Mouse (Mus musculus) kidney, embryonic 16.5 days (tissue): ENCODE results near the gene Irf1. TPM values are rescaled to one million over a fixed set of nuclear protein-coding genes. Genes with fewer than 3 reads are reported as not detected.

Source experiments
- ATAC-seq: fragments of 200-750 bp; cut with Nextera tagmentation; 2 replicates; pipeline ENCODE4 v1.8.0; 2017; ENCODE audit warnings: moderate TSS enrichment; ENCODE audit not compliant: low FRiP score, low TSS enrichment
- H3K27ac ChIP-seq: fragments of 300-500 bp; sonication (generic); 2 replicates; pipeline ENCODE4 v1.5.1; 2014; ENCODE audit warnings: low read length
- H3K27me3 ChIP-seq: fragments of 300-500 bp; sonication (generic); 2 replicates; pipeline ENCODE4 v1.6.1; 2014; ENCODE audit warnings: low read length, control low read depth, mixed read lengths; ENCODE audit not compliant: insufficient read depth
- H3K36me3 ChIP-seq: fragments of 300-500 bp; sonication (generic); 2 replicates; pipeline ENCODE4 v1.6.1; 2014; ENCODE audit warnings: low read length, control low read depth, mixed read lengths; ENCODE audit not compliant: insufficient read depth
- H3K4me1 ChIP-seq: fragments of 300-500 bp; sonication (generic); 2 replicates; pipeline ENCODE4 v1.6.1; 2014; ENCODE audit warnings: low read length, control low read depth, mixed read lengths; ENCODE audit not compliant: insufficient read depth
- H3K4me2 ChIP-seq: fragments of 300-500 bp; sonication (generic); replicated peaks from 2 replicates; pipeline ENCODE4 v1.6.1; 2014; ENCODE audit warnings: low read depth, low read length
- H3K4me3 ChIP-seq: fragments of 300-500 bp; sonication (generic); 2 replicates; pipeline ENCODE4 v1.5.1; 2014; ENCODE audit warnings: mild to moderate bottlenecking, low read length
- H3K9ac ChIP-seq: fragments of 300-500 bp; sonication (generic); replicated peaks from 2 replicates; pipeline ENCODE4 v1.6.1; 2014; ENCODE audit warnings: low read length
- H3K9me3 ChIP-seq: fragments of 300-500 bp; sonication (generic); 2 replicates; pipeline ENCODE4 v1.6.1; 2016; ENCODE audit warnings: low read length, control low read depth
- WGBS: fragments of 180-500 bp; shearing (Covaris S2); extraction: QIAGEN DNeasy Blood & Tissue Kit; methylation state at CpG from one replicate; pipeline ENCODE4 v1.1.7; 2014; 5-methylcytosine and 5-hydroxymethylcytosine counted together
- polyA plus RNA-seq: library from polyadenylated mRNA; unstranded; fragments of >200 nt; fragmentation: Nextera tagmentation; extraction: Ambion mirVana; gene quantifications from 2 replicates; pipeline ENCODE4 v1.2.1, GENCODE M21; 2015

Gene Irf1
- polyA plus RNA-seq, 1 experiment from 2014 or later: 16.9 TPM

DNA sequence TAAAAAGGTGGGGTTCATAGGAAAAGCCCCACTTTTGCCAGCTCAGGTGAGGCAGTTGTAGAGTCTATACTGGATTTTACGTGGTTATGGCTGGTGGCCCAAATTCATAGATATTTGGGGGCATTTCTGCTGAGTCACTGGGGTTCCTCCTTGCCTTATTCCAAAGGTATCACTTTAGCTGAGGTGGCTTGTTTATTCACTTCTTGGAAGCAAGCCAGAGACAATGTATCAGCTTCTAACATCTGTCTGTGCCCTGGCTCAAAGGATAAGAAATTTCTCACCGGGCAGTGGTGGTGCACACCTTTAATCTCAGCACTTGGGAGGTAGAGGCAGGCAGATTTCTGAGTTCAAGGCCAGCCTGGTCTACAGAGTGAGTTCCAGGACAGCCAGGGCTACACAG, 10.0 kb downstream of the Irf1 start:
- no peak overlapping the region for H3K27ac ChIP-seq
- ATAC-seq: no peak

DNA sequence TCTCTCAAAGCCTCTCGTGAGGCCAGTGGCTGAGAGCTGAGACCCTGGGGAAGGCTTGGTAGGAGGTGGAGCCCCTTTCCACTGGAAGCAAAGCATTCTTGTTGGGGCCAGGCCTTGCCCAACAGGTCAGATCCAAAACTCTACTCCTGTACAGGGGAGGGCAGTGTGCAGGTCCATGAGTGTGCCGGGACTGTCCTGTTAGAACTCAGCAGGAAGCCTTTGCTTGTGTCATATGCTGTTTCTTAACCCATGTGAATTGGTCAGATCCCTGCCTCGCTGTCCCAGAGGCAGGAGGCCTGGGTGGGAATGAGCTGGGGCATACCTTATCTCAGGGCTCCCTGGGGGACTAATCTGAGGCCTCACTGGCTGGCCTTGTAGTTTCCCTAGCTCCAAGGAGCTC, 10.4 kb downstream of the Irf1 start:
- Histone ChIP-seq H3K9me3 (no peaks in the 10 kb centered on the region), H3K4me2 (no peak overlapping the region), H3K4me1 (no peaks in the 10 kb centered on the region), H3K27me3 (no peaks in the 10 kb centered on the region), H3K9ac (no peak overlapping the region), H3K36me3 (peaks cover 9% of the 10 kb centered on the region), H3K27ac (no peak overlapping the region), H3K4me3 (no peak overlapping the region)
- WGBS: 54% methylated on average over 3 of the region's 3 CpGs
- ATAC-seq: no peak

More for the DNA sequence above, 10.0 kb downstream of the Irf1 start:
- peaks cover 9% of the 10 kb centered on the region for H3K36me3 ChIP-seq
- no peaks in the 10 kb centered on the region for H3K4me1 ChIP-seq
- no peak overlapping the region for H3K9ac ChIP-seq
- H3K4me3 ChIP-seq: no peak overlapping the region
- no peaks in the 10 kb centered on the region for H3K9me3 ChIP-seq
- 81% methylated on average over 2 of the region's 2 CpGs for WGBS
- H3K27me3 ChIP-seq: no peaks in the 10 kb centered on the region
- H3K4me2 ChIP-seq: no peak overlapping the region

DNA sequence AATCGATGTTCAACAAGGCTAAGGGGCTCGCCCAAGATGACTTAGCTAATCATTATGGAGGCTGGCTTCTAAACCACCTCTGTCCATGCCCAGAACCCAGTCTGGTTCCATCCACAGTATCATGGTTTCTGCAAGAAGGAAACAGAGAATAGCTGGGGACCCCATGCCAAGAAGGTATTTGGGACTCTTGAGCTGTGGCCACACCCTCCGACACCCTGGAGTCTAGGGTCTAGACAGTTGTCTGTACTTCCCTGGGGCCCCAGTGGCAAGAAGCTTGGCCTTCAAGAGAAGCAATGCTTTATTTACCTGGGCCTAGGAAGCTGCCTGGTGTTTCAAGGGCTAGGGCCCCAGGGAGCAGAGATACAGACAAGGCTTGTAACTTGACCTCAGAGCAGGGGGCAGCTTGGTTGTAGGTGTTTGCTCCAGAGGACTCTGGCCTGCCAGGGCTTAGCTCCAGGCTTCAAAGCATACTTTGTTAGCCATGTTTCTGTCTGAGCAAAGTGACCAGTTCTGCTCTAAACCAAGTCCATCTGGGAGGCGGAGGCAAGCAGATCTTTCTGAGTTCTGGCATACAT, 11.5 kb downstream of the Irf1 start:
- ATAC-seq: no peak
- 92% methylated on average over 4 of the region's 4 CpGs for WGBS
- H3K36me3 ChIP-seq: peaks cover 5% of the 10 kb centered on the region; the same call in 1 of the 2 replicates
- H3K9me3 ChIP-seq: no peaks in the 10 kb centered on the region
- no peak overlapping the region for H3K9ac ChIP-seq
- H3K4me3 ChIP-seq: no peak overlapping the region
- no peak overlapping the region for H3K27ac ChIP-seq
- no peaks in the 10 kb centered on the region for H3K27me3 ChIP-seq
- no peak overlapping the region for H3K4me2 ChIP-seq
- no peaks in the 10 kb centered on the region for H3K4me1 ChIP-seq

DNA sequence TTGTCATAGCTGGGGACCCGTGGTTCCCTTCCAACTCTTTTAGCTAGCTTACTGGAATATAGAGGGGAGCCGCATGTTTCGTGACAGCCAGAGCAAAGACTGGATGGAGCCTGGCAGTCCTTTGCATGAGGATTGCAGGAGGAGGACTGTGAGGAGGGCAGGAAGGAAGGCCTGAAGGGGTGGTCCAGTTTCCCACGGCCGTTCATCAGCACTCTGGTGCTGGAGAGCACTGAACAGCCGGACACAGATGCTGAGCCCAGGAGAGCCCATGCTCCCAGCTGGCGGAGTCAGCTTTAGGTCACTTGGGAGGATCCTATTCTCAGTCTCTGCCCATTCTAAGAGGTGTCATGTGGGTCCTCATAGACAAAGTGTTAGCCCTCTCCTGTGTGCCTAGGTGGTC, 12.2 kb downstream of the Irf1 start:
- Histone ChIP-seq H3K4me3 (no peak overlapping the region), H3K27me3 (no peaks in the 10 kb centered on the region), H3K9me3 (no peaks in the 10 kb centered on the region), H3K9ac (no peak overlapping the region), H3K4me2 (no peak overlapping the region), H3K27ac (no peak overlapping the region), H3K4me1 (no peaks in the 10 kb centered on the region), H3K36me3 (no peaks in the 10 kb centered on the region)
- ATAC-seq: no peak
- 68% methylated on average over 7 of the region's 7 CpGs for WGBS

DNA sequence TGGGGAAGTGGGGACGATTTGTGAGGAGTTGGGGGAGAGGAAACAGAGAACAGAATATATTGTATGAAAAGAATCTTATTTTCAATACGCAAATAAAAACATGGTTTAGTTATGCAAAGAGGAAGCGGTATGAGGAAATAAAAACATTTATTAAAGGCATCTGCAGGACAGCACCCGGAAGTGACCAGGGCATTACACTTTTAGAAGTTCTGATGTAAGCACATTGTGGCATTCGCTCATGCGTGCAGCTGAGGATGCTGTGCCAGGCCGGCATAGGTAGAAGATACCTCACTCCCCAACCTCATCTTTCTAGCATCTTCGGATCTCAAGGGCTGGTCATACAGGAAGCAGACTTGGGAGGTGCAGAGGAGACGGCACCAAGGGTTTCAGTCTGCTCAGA, 13.5 kb downstream of the Irf1 start:
- Histone ChIP-seq H3K27me3 (no peaks in the 10 kb centered on the region), H3K36me3 (no peaks in the 10 kb centered on the region), H3K27ac (no peak overlapping the region), H3K4me2 (no peak overlapping the region), H3K9me3 (no peaks in the 10 kb centered on the region), H3K4me1 (no peaks in the 10 kb centered on the region), H3K4me3 (no peak overlapping the region), H3K9ac (no peak overlapping the region)
- WGBS: 75% methylated on average over 9 of the region's 9 CpGs
- no peak for ATAC-seq

DNA sequence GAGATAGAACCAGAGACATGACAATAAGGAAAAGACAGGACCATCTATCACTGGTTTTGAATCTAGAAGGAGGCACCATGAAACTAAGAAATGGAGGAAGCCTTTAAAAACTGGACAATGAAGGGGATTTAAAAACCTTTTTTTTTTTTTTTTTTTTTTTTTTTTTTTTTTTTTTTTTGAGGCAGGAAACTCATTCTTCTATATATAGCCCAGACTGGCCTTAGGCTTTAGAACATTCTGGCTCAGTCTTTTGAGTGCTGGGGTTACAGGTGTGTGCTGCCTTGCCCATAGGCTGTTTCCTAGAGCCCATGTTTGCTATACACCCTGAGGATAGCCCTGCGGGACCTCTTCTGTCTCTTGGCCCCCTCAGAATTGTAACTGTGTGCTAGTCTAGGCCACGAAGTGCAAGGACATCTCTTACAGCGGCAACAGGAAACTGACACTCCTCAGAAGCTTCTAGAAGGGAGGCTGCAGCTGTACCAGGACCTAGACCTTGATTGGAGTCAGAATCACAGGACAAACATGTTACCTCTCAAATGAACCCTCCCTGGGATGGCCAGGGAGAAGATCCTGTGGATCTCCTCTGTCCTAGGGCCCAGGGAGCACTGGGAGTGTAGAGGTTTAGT, 15.6 kb downstream of the Irf1 start:
- H3K4me2 ChIP-seq: no peak overlapping the region
- no peak overlapping the region for H3K27ac ChIP-seq
- 79% methylated on average over 3 of the region's 3 CpGs for WGBS
- H3K9me3 ChIP-seq: no peaks in the 10 kb centered on the region
- no peak overlapping the region for H3K9ac ChIP-seq
- no peak for ATAC-seq
- H3K4me3 ChIP-seq: no peak overlapping the region
- H3K27me3 ChIP-seq: no peaks in the 10 kb centered on the region
- no peaks in the 10 kb centered on the region for H3K36me3 ChIP-seq
- no peaks in the 10 kb centered on the region for H3K4me1 ChIP-seq

DNA sequence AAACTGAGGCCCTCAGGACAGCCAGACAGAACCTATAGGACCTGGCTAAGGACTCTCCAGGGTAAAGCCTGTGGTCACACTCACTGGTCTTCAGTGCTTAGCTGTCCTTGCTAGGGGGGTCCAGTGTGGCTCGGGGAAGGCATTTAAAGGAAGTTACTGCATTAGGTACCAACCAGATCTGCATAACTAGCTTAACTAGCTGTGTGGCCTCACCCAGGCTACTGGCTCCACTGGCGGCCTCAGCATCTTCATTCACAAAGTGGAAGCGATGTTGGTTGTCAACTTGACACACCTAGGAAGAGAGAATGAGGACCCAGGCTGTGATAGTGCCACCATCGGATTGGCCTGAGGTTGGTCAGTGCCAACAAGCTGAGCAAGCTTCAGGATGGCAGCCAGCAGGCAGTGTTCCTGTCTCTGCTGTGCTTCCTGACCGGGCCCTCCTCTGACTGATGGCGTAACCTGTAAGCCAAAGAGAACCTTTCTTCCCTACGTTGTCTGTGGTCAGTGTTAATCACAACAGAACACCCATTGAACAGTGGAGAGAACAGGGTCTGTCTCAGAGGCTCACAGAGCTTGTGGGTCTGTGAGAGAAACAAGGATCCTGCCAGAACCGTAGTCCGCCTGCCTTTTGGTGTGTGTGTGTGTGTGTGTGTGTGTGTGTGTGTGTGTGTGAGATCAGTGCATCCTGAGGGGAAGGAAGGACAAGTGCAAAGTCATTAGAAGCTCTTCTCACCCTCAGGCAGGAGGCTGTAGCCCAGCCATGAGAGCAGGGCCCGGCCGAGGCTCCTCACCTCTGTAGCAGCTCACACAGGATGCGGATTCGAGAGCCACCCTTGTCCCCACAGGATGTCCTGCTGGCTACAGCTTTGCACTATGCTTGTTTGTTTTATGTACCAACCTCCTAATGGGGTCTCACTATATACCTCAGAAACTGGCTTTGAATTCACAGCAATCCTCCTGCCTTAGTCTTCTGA, 16.5 kb downstream of the Irf1 start:
- Histone ChIP-seq H3K36me3 (no peaks in the 10 kb centered on the region), H3K9ac (no peak overlapping the region), H3K27ac (no peak overlapping the region), H3K4me3 (no peak overlapping the region), H3K27me3 (no peaks in the 10 kb centered on the region), H3K4me1 (no peaks in the 10 kb centered on the region), H3K4me2 (no peak overlapping the region), H3K9me3 (no peaks in the 10 kb centered on the region)
- no peak for ATAC-seq
- WGBS: 79% methylated on average over 13 of the region's 13 CpGs

DNA sequence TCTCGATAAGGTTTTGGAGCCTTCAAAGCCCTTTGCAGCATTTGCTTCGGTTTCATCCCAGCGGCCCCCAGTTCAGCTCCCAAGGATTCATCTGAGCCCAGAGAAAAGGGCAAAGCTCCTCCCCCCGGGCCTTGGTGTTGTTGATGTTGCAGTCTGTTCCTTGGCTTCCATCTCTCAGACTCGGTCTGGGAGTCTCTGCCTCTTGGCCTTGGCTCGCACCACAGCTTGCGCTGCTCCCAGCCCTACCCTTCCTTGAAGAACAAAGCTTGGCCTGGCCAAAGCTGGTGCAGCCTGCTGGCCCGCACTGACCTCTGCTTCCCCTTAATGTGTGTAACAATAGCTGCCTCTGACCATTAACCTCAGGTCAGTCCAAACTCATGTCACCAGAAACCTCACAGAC, 18.4 kb downstream of the Irf1 start:
- H3K4me2 ChIP-seq: no peak overlapping the region
- H3K9me3 ChIP-seq: no peaks in the 10 kb centered on the region
- no peak for ATAC-seq
- no peak overlapping the region for H3K27ac ChIP-seq
- H3K4me3 ChIP-seq: no peak overlapping the region
- no peaks in the 10 kb centered on the region for H3K27me3 ChIP-seq
- no peak overlapping the region for H3K9ac ChIP-seq
- 64% methylated on average over 8 of the region's 8 CpGs for WGBS
- H3K4me1 ChIP-seq: no peaks in the 10 kb centered on the region
- H3K36me3 ChIP-seq: no peaks in the 10 kb centered on the region

DNA sequence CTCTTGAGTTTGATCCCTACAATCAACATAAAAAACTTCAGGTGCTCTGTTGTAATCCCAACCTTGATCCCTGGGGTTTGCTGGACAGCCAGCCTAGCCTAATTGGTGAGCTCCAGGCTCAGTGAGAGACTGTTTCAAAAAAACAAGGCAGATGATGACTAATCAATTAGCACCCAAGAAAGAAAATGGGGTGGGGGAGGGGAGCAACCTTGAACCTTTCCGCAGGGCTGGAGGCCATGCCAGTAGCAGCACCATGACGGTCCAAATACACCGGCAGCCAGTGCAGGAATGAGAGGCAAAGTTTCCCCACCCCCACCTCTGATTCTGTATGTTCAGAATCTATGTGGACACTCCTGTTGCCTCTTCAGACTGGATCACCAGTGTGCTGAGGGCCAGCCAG, 19.5 kb downstream of the Irf1 start:
- Histone ChIP-seq H3K4me2 (no peak overlapping the region), H3K36me3 (no peaks in the 10 kb centered on the region), H3K4me3 (no peak overlapping the region), H3K4me1 (peaks cover 7% of the 10 kb centered on the region), H3K27ac (no peak overlapping the region), H3K9me3 (no peaks in the 10 kb centered on the region), H3K27me3 (no peaks in the 10 kb centered on the region), H3K9ac (no peak overlapping the region)
- WGBS: 63% methylated on average over 3 of the region's 3 CpGs
- no peak for ATAC-seq

DNA sequence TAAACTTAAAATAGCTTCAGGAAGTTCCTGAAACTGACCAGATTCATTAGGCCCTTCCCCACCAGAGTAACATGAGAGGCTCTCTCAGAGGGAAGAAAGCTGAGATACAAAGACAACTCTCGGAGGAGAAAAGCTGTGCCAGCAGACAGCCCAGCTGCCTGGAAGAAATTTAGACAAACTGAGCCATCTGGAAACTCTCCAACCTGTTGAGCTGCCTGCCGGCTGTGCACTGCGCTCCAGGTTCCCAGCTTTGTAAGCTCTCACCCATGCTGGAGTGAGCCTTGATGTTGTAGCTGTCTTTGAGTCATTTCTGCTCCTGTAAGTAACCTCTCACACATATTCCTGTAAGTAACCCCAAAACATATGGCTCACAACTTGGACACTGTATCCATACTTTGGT, 23.2 kb downstream of the Irf1 start:
- Histone ChIP-seq H3K4me1 (peaks cover 38% of the 10 kb centered on the region), H3K27ac (no peak overlapping the region), H3K9ac (no peak overlapping the region), H3K9me3 (no peaks in the 10 kb centered on the region), H3K36me3 (no peaks in the 10 kb centered on the region), H3K4me3 (no peak overlapping the region), H3K27me3 (no peaks in the 10 kb centered on the region), H3K4me2 (no peak overlapping the region)
- WGBS: 61% methylated on average over 3 of the region's 3 CpGs
- ATAC-seq: no peak
